Mouse (Mus musculus) embryonic facial prominence, embryonic 11.5 days (tissue): Measurements from ENCODE around the gene Cflar. TPM values are rescaled to one million over a fixed set of nuclear protein-coding genes. Genes with fewer than 3 reads are reported as not detected.
"Not testable (repeated sequence)": the region's sequence is repeated elsewhere in the genome, so short reads cannot be mapped to it uniquely, and the experiment has no call there.

Experiments
- ATAC-seq: fragments of 200-750 bp; cut with Nextera tagmentation; replicated peaks from 2 replicates; pipeline ENCODE4 v1.8.0; 2017; ENCODE audit warnings: low read depth; ENCODE audit not compliant: insufficient number of reproducible peaks, low FRiP score, low TSS enrichment
- DNase-seq: peaks from one replicate; pipeline ENCODE4 v3.0.0-alpha.2; 2015; ENCODE audit warnings: low spot score
- H3K27ac ChIP-seq: fragments of 300-500 bp; sonication (generic); replicated peaks from 2 replicates; pipeline ENCODE4 v1.5.1; 2014; ENCODE audit warnings: mild to moderate bottlenecking, low read depth, low read length, control low read depth
- H3K27me3 ChIP-seq: fragments of 300-500 bp; sonication (generic); 2 replicates; pipeline ENCODE4 v1.6.1; 2014; ENCODE audit warnings: mild to moderate bottlenecking, low read length, moderate library complexity, mixed read lengths; ENCODE audit not compliant: control insufficient read depth, insufficient read depth
- H3K36me3 ChIP-seq: fragments of 300-500 bp; sonication (generic); replicated peaks from 2 replicates; pipeline ENCODE4 v1.6.1; 2014; ENCODE audit warnings: low read depth, mild to moderate bottlenecking, low read length, moderate library complexity, mixed read lengths; ENCODE audit not compliant: control insufficient read depth, insufficient read depth
- H3K4me1 ChIP-seq: fragments of 300-500 bp; sonication (generic); 2 replicates; pipeline ENCODE4 v1.6.1; 2014; ENCODE audit warnings: low read length, mixed read lengths; ENCODE audit not compliant: control insufficient read depth, insufficient read depth
- H3K4me2 ChIP-seq: fragments of 300-500 bp; sonication (generic); 2 replicates; pipeline ENCODE4 v1.6.1; 2014; ENCODE audit warnings: low read depth, mild to moderate bottlenecking, control low read depth, low read length, moderate library complexity
- H3K4me3 ChIP-seq: fragments of 300-500 bp; sonication (generic); 2 replicates; pipeline ENCODE4 v1.5.1; 2014; ENCODE audit warnings: low read depth, low read length, control low read depth
- H3K9ac ChIP-seq: fragments of 300-500 bp; sonication (generic); replicated peaks from 2 replicates; pipeline ENCODE4 v1.6.1; 2014; ENCODE audit warnings: mild to moderate bottlenecking, control low read depth, low read length
- H3K9me3 ChIP-seq: fragments of 300-500 bp; sonication (generic); replicated peaks from 2 replicates; pipeline ENCODE4 v1.6.1; 2016; ENCODE audit warnings: mild to moderate bottlenecking, low read length, inconsistent platforms, mixed read lengths; ENCODE audit not compliant: control insufficient read depth
- WGBS: fragments of 180-500 bp; shearing (Covaris S2); extraction: QIAGEN DNeasy Blood & Tissue Kit; methylation state at CpG from one replicate; pipeline ENCODE4 v1.1.7; 2014; 5-methylcytosine and 5-hydroxymethylcytosine counted together
- polyA plus RNA-seq: library from polyadenylated mRNA; unstranded; fragments of >200 nt; fragmentation: Nextera tagmentation; extraction: Ambion mirVana; gene quantifications from 2 replicates; pipeline ENCODE4 v1.2.1, GENCODE M21; 2014

Gene Cflar
- polyA plus RNA-seq, 1 experiment from 2014 or later, result 24.1 TPM

GRCm38 (mm10) chr1:58796853-58797252 lies 85.5 kb downstream of the Cflar start:
- ATAC-seq (no peak), DNase-seq (no peak)
- Histone ChIP-seq H3K27ac (no peak overlapping the region), H3K36me3 (no peaks in the 10 kb centered on the region), H3K9ac (no peak overlapping the region), H3K27me3 (no peaks in the 10 kb centered on the region), H3K4me1 (no peaks in the 10 kb centered on the region), H3K4me3 (no peak overlapping the region), H3K9me3 (no peaks in the 10 kb centered on the region), H3K4me2 (no peak overlapping the region)
- WGBS, result 65% methylated on average over 4 of the region's 4 CpGs

- Histone ChIP-seq H3K4me2 (no peak overlapping the region), H3K36me3 (no peaks in the 10 kb centered on the region), H3K27ac (no peak overlapping the region), H3K9me3 (no peaks in the 10 kb centered on the region), H3K4me3 (no peak overlapping the region), H3K9ac (no peak overlapping the region), H3K4me1 (no peaks in the 10 kb centered on the region), H3K27me3 (no peaks in the 10 kb centered on the region)
- 78% methylated on average over 2 of the region's 2 CpGs for WGBS
- ATAC-seq (no peak), DNase-seq (no peak)
Observed at GRCm38 (mm10) chr1:58797370-58797769, 86.1 kb downstream of the Cflar start.

GRCm38 (mm10) chr1:58798911-58799310 lies 87.6 kb downstream of the Cflar start:
- DNase-seq (no peak), ATAC-seq (no peak)
- H3K9me3 ChIP-seq, result no peaks in the 10 kb centered on the region
- H3K4me3 ChIP-seq, result no peak overlapping the region
- WGBS, result 94% methylated on average over 4 of the region's 4 CpGs
- no peaks in the 10 kb centered on the region for H3K4me1 ChIP-seq
- H3K9ac ChIP-seq, result no peak overlapping the region
- no peak overlapping the region for H3K4me2 ChIP-seq
- no peaks in the 10 kb centered on the region for H3K36me3 ChIP-seq
- no peak overlapping the region for H3K27ac ChIP-seq
- no peaks in the 10 kb centered on the region for H3K27me3 ChIP-seq

- not testable (repeated sequence) for H3K4me3 ChIP-seq, H3K4me1 ChIP-seq, H3K4me2 ChIP-seq, ATAC-seq, H3K27ac ChIP-seq, H3K36me3 ChIP-seq, H3K27me3 ChIP-seq, H3K9ac ChIP-seq, DNase-seq, H3K9me3 ChIP-seq
- 79% methylated on average over 7 of the region's 7 CpGs for WGBS
Observed at GRCm38 (mm10) chr1:58800644-58801043, 89.3 kb downstream of the Cflar start.

GRCm38 (mm10) chr1:58801558-58802285 lies 90.4 kb downstream of the Cflar start:
- Histone ChIP-seq H3K27ac (no peak overlapping the region), H3K4me3 (no peak overlapping the region), H3K27me3 (no peaks in the 10 kb centered on the region), H3K4me1 (no peaks in the 10 kb centered on the region), H3K9me3 (no peaks in the 10 kb centered on the region), H3K36me3 (no peaks in the 10 kb centered on the region), H3K9ac (no peak overlapping the region), H3K4me2 (no peak overlapping the region)
- no peak for DNase-seq
- no peak for ATAC-seq
- WGBS, result 91% methylated on average over 8 of the region's 8 CpGs

- no peaks in the 10 kb centered on the region for H3K36me3 ChIP-seq
- H3K9me3 ChIP-seq, result no peaks in the 10 kb centered on the region
- ATAC-seq, result no peak
- H3K4me1 ChIP-seq, result no peaks in the 10 kb centered on the region
- H3K9ac ChIP-seq, result no peak overlapping the region
- no peak overlapping the region for H3K4me3 ChIP-seq
- WGBS, result 84% methylated on average over 18 of the region's 18 CpGs
- no peaks in the 10 kb centered on the region for H3K27me3 ChIP-seq
- H3K27ac ChIP-seq, result no peak overlapping the region
- DNase-seq, result no peak
- no peak overlapping the region for H3K4me2 ChIP-seq
Observed at GRCm38 (mm10) chr1:58802322-58803273, 91.3 kb downstream of the Cflar start.

- WGBS, result 89% methylated on average over 6 of the region's 6 CpGs
- Histone ChIP-seq H3K4me1 (no peaks in the 10 kb centered on the region), H3K27me3 (no peaks in the 10 kb centered on the region), H3K4me3 (no peak overlapping the region), H3K36me3 (no peaks in the 10 kb centered on the region), H3K9me3 (no peaks in the 10 kb centered on the region), H3K27ac (no peak overlapping the region), H3K9ac (no peak overlapping the region), H3K4me2 (no peak overlapping the region)
- no peak for ATAC-seq
- DNase-seq, result no peak
Observed at GRCm38 (mm10) chr1:58803531-58803930, 92.2 kb downstream of the Cflar start.

GRCm38 (mm10) chr1:58806651-58807050 lies 95.3 kb downstream of the Cflar start:
- no peak for ATAC-seq
- Histone ChIP-seq H3K27ac (no peak overlapping the region), H3K36me3 (no peaks in the 10 kb centered on the region), H3K4me3 (no peak overlapping the region), H3K9me3 (no peaks in the 10 kb centered on the region), H3K4me2 (no peak overlapping the region), H3K27me3 (no peaks in the 10 kb centered on the region), H3K4me1 (no peaks in the 10 kb centered on the region), H3K9ac (no peak overlapping the region)
- no peak for DNase-seq
- 78% methylated on average over 3 of the region's 3 CpGs for WGBS
